Mouse (Mus musculus) embryonic fibroblast, embryonic 13.5 days (primary cell): Measurements from ENCODE around the gene Nlrc5.

Experiments
- CTCF ChIP-seq: IDR thresholded peaks from 2 replicates; pipeline ENCODE4 v1.5.1; 2011; ENCODE audit warnings: mild to moderate bottlenecking, control low read depth, low read length, moderate library complexity, borderline replicate concordance; ENCODE audit not compliant: insufficient read depth
- POLR2A ChIP-seq: IDR thresholded peaks from 2 replicates; pipeline ENCODE4 v1.6.1; 2011; ENCODE audit warnings: low read depth, mild to moderate bottlenecking, control low read depth, low read length, moderate library complexity

- TF ChIP-seq CTCF (no peak), POLR2A (no peak)
These were observed 140.2 kb downstream of the Nlrc5 start for GRCm38 (mm10) chr8:94574159-94574907.
